In genomic region chr2:24385111-24385961, GRCm38 (mm10) we compare ENCODE assay signal across 9 mouse cellular contexts. TPM values are rescaled to one million over a fixed set of nuclear protein-coding genes. Genes with fewer than 3 reads are reported as not detected.
DNase-seq lines count a peak whose midpoint lies in the region; ATAC-seq lines count a peak whose summit lies in the region.
"Had no signal": no experiment of that assay in that cellular context is flagged by ENCODE, and none has a peak within 500 bp of the region (broad histone marks: within the 10 kb centered on the region; RNA-seq: fewer than 3 reads in every experiment).

No protein-coding gene starts in this region.

- H3K4me2 ChIP-seq in hindbrain, embryonic 14.5 days (replicated peaks): no peak overlapping the region

- 84% methylated on average over 14 of the region's 14 CpGs for WGBS in hindbrain, embryonic 14.5 days
- 84% methylated on average over 14 of the region's 14 CpGs for WGBS in hindbrain, embryonic 10.5 days

- no peaks in the 10 kb centered on the region for H3K4me1 ChIP-seq in hindbrain, embryonic 14.5 days (replicated peaks; ENCODE audit: control insufficient read depth, insufficient read depth, low read length)
- H3K4me1 ChIP-seq in hindbrain, embryonic 10.5 days (replicated peaks): no peaks in the 10 kb centered on the region

- 0 out of 2 replicates have a peak, but pooled peaks have one; percentile 24 for ATAC-seq in hindbrain, embryonic 14.5 days (ENCODE audit: low FRiP score)
- ATAC-seq: hindbrain, postnatal 0 days had no signal

- H3K27ac ChIP-seq in hindbrain, embryonic 14.5 days: no peak overlapping the region
- H3K27ac ChIP-seq in hindbrain, embryonic 10.5 days: no peak overlapping the region
- H3K27ac ChIP-seq: hindbrain, postnatal 0 days had no signal

- H3K27me3 ChIP-seq in hindbrain, embryonic 14.5 days (ENCODE audit: control insufficient read depth, insufficient read depth, low read length): no peaks in the 10 kb centered on the region
- H3K27me3 ChIP-seq in hindbrain, embryonic 10.5 days (ENCODE audit: insufficient read depth, poor library complexity, severe bottlenecking): no peaks in the 10 kb centered on the region

- DNase-seq in hindbrain, embryonic 14.5 days (ENCODE audit: low spot score): no peak
- DNase-seq in hindbrain, embryonic 10.5 days (ENCODE audit: low spot score): no peak
- DNase-seq in induced T-regulatory cell, adult 2 months (ENCODE audit: low read depth): peak; percentile 97
- DNase-seq in lung, postnatal 25 days (ENCODE audit: low spot score): peak; percentile 70
- DNase-seq in thymus, postnatal 0 days (ENCODE audit: low spot score): peak; percentile 93
- no peak for DNase-seq in layer of hippocampus, adult 9-11 months
- no peak for DNase-seq in cerebellum, postnatal 25 days
- no peak for DNase-seq in embryo, embryonic 10 days (ENCODE audit: low spot score)

- H3K4me3 ChIP-seq in hindbrain, embryonic 14.5 days (replicated peaks; ENCODE audit: low read length): no peak overlapping the region
- H3K4me3 ChIP-seq in hindbrain, embryonic 10.5 days: no peak overlapping the region

- H3K9ac ChIP-seq in hindbrain, embryonic 14.5 days: no peak overlapping the region

- H3K36me3 ChIP-seq in hindbrain, embryonic 14.5 days (replicated peaks; ENCODE audit: control insufficient read depth, insufficient read depth): no peaks in the 10 kb centered on the region
- no peaks in the 10 kb centered on the region for H3K36me3 ChIP-seq in hindbrain, embryonic 10.5 days

- no peaks in the 10 kb centered on the region for H3K9me3 ChIP-seq in hindbrain, embryonic 14.5 days (ENCODE audit: control insufficient read depth, low read length)
- H3K9me3 ChIP-seq in hindbrain, embryonic 10.5 days: no peaks in the 10 kb centered on the region

RNA-seq across cellular contexts. Expression of gene Psd4, which starts 18.0 kb away (rescaled TPM):
- polyA plus RNA-seq in hindbrain, embryonic 14.5 days (2014; fragmentation: Nextera tagmentation; extraction: Ambion mirVana): 0.44 and 1.4 TPM in 2 replicates
- 0.86 and 0.90 TPM in 2 replicates for polyA plus RNA-seq in hindbrain, embryonic 10.5 days (2016; fragmentation: Nextera tagmentation; extraction: Ambion mirVana)
- polyA plus RNA-seq in thymus, postnatal 0 days (2015; fragmentation: Nextera tagmentation; extraction: Ambion mirVana): 39.5 and 42.1 TPM in 2 replicates

RNA-seq across cellular contexts. Expression of gene Il1rn, which starts 48.7 kb away (rescaled TPM):
- not detected in 2 replicates for polyA plus RNA-seq in hindbrain, embryonic 14.5 days (2014; fragmentation: Nextera tagmentation; extraction: Ambion mirVana)
- 0.08 TPM in 1 of 2 replicates, not detected in the other for polyA plus RNA-seq in hindbrain, embryonic 10.5 days (2016; fragmentation: Nextera tagmentation; extraction: Ambion mirVana)
- polyA plus RNA-seq in thymus, postnatal 0 days (2015; fragmentation: Nextera tagmentation; extraction: Ambion mirVana): 3.9 TPM in 2 replicates

Comparison
In these comparisons a context has a peak if more than half of its experiments do, and no peak if none do; other contexts are left out.
1. DNase-seq: peak in induced T-regulatory cell, adult 2 months (single experiment), lung, postnatal 25 days (single experiment) and thymus, postnatal 0 days (single experiment); none in hindbrain, embryonic 14.5 days (single experiment), hindbrain, embryonic 10.5 days (single experiment), layer of hippocampus, adult 9-11 months (single experiment), cerebellum, postnatal 25 days (0 of 2) and embryo, embryonic 10 days (single experiment).
2. RNA of gene Psd4, which starts 18.0 kb away (polyA plus RNA-seq): 39.5 to 42.1 TPM in thymus, postnatal 0 days; 0.86 to 0.90 TPM in hindbrain, embryonic 10.5 days and 0.44 to 1.4 TPM in hindbrain, embryonic 14.5 days; every median in the first group is over 10 times any median in the second.